1 mouse cellular context compared by ENCODE assay signal in the genomic region with DNA sequence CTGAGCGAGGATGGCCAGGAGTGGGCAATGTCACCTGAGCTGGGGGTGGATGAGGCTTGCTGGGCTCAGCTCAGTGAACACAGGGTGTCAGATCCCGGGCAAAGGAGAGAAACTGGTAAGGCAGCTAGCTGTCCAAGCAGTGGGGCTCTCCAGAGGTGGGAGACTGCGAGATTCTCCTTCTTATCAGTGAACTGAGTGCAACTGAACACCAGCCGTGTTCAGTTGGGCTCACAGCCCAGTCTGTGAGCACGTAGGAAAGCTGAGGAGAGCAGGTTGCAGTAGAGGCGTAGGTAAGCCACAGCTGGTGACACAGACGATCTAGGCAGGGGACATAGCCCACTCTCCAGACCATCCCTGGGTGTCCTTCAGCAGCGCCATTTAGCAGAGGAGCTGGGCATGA.
TF ChIP-seq lines count a peak whose summit lies in the region.

No protein-coding gene starts in this region.

TF ChIP-seq in MEL, 35 proteins besides CTCF, POLR2A, EP300 and RAD21:
- no peak for TF ChIP-seq ZC3H11A (IDR thresholded peaks at IDR 0.05; ENCODE audit: low read depth, low read length)
- TF ChIP-seq ELF1 (IDR thresholded peaks at IDR 0.05; ENCODE audit: low read depth, low read length), result no peak
- no peak for TF ChIP-seq SMC3 (IDR thresholded peaks at IDR 0.05; ENCODE audit: low read depth, low read length)
- no peak for TF ChIP-seq GABPA (IDR thresholded peaks at IDR 0.05; ENCODE audit: low read depth, low read length)
- TF ChIP-seq HCFC1 (IDR thresholded peaks at IDR 0.05; ENCODE audit: low read depth, low read length), result no peak
- TF ChIP-seq TAL1 (IDR thresholded peaks at IDR 0.05; ENCODE audit: low read length), result no peak
- no peak for TF ChIP-seq MAFK (IDR thresholded peaks at IDR 0.05; ENCODE audit: borderline replicate concordance, low read depth, low read length)
- no peak for TF ChIP-seq UBTF (IDR thresholded peaks at IDR 0.05; ENCODE audit: borderline replicate concordance, insufficient read depth, low read depth, low read length)
- no peak for TF ChIP-seq TBP (IDR thresholded peaks at IDR 0.05; ENCODE audit: low read depth, low read length)
- no peak for TF ChIP-seq RCOR1 (IDR thresholded peaks at IDR 0.05; ENCODE audit: low read depth, low read length)
